Mouse (Mus musculus) hindbrain, postnatal 0 days (tissue): Measurements from ENCODE around the gene Ccnjl. TPM values are rescaled to one million over a fixed set of nuclear protein-coding genes. Genes with fewer than 3 reads are reported as not detected.
A peak's percentile ranks its signal among the peaks of the same experiment; 100 is the strongest.

Experiments
- ATAC-seq: fragments of 200-750 bp; cut with Nextera tagmentation; 2 replicates; pipeline ENCODE4 v1.8.0; 2017; ENCODE audit warnings: mild to moderate bottlenecking, moderate TSS enrichment, moderate library complexity
- DNase-seq: peaks from one replicate; pipeline ENCODE4 v3.0.0-alpha.2; 2015; ENCODE audit warnings: low spot score
- H3K27ac ChIP-seq: fragments of 300-500 bp; sonication (generic); 2 replicates; pipeline ENCODE4 v1.5.1; 2014; ENCODE audit warnings: mild to moderate bottlenecking
- H3K27me3 ChIP-seq: fragments of 300-500 bp; sonication (generic); 2 replicates; pipeline ENCODE4 v1.6.1; 2014; ENCODE audit warnings: low read length, mixed read lengths; ENCODE audit not compliant: insufficient read depth
- H3K36me3 ChIP-seq: fragments of 300-500 bp; sonication (generic); 2 replicates; pipeline ENCODE4 v1.6.1; 2014; ENCODE audit warnings: low read length, mixed read lengths; ENCODE audit not compliant: insufficient read depth
- H3K4me1 ChIP-seq: fragments of 300-500 bp; sonication (generic); 2 replicates; pipeline ENCODE4 v1.6.1; 2014; ENCODE audit warnings: antibody characterized with exemption, low read length, mixed read lengths; ENCODE audit not compliant: insufficient read depth
- H3K4me2 ChIP-seq: fragments of 300-500 bp; sonication (generic); 2 replicates; pipeline ENCODE4 v1.6.1; 2014; ENCODE audit warnings: low read depth, mild to moderate bottlenecking, low read length, moderate library complexity, mixed read lengths
- H3K4me3 ChIP-seq: fragments of 300-500 bp; sonication (generic); 2 replicates; pipeline ENCODE4 v1.5.1; 2014; ENCODE audit warnings: low read length
- H3K9ac ChIP-seq: fragments of 300-500 bp; sonication (generic); replicated peaks from 2 replicates; pipeline ENCODE4 v1.6.1; 2014; ENCODE audit warnings: mild to moderate bottlenecking, low read length, moderate library complexity, mixed read lengths
- H3K9me3 ChIP-seq: fragments of 300-500 bp; sonication (generic); 2 replicates; pipeline ENCODE4 v1.6.1; 2016; ENCODE audit warnings: low read length, mixed read lengths
- CTCF ChIP-seq: IDR thresholded peaks from 2 replicates; pipeline ENCODE4 v1.5.1; 2016; ENCODE audit warnings: antibody characterized with exemption, control low read depth, low read depth
- WGBS: fragments of 180-500 bp; shearing (Covaris S2); extraction: QIAGEN DNeasy Blood & Tissue Kit; methylation state at CpG from one replicate; pipeline ENCODE4 v1.1.7; 2014; 5-methylcytosine and 5-hydroxymethylcytosine counted together
- polyA plus RNA-seq: library from polyadenylated mRNA; unstranded; fragments of >200 nt; fragmentation: Nextera tagmentation; extraction: Ambion mirVana; gene quantifications from 2 replicates; pipeline ENCODE4 v1.2.1, GENCODE M21; 2015
- total RNA-seq: library from RNA; depleted of rRNA; stranded (reverse); fragments of >200 nt; gene quantifications from 2 replicates; pipeline ENCODE4 v1.2.3, GENCODE M21; 2014

The Ccnjl gene
- total and polyA plus RNA-seq, 2 experiments from 2014 or later, result 2.4 to 5.5 TPM

GRCm38 (mm10) chr11:43565414-43565813 is 36.8 kb downstream of the Ccnjl start:
- 65% methylated on average over 2 of the region's 2 CpGs for WGBS
- Histone ChIP-seq H3K9ac (no peak overlapping the region; the same call in 1 of the 2 replicates), H3K9me3 (no peaks in the 10 kb centered on the region), H3K4me2 (no peak overlapping the region), H3K4me1 (peaks cover 9% of the 10 kb centered on the region; the same call in 1 of the 2 replicates), H3K27ac (no peak overlapping the region), H3K4me3 (no peak overlapping the region), H3K36me3 (no peaks in the 10 kb centered on the region), H3K27me3 (no peaks in the 10 kb centered on the region)
- ATAC-seq (no peak), DNase-seq (no peak)
- no peak for TF ChIP-seq CTCF

GRCm38 (mm10) chr11:43565852-43566251 is 37.3 kb downstream of the Ccnjl start:
- Histone ChIP-seq H3K4me1 (peaks cover 9% of the 10 kb centered on the region; the same call in 1 of the 2 replicates), H3K9ac (no peak overlapping the region; the same call in 1 of the 2 replicates), H3K36me3 (no peaks in the 10 kb centered on the region), H3K27me3 (no peaks in the 10 kb centered on the region), H3K9me3 (no peaks in the 10 kb centered on the region), H3K27ac (no peak overlapping the region), H3K4me2 (no peak overlapping the region), H3K4me3 (no peak overlapping the region)
- DNase-seq, result no peak
- 21% methylated on average over 8 of the region's 8 CpGs for WGBS
- TF ChIP-seq CTCF, result no peak
- no peak for ATAC-seq

GRCm38 (mm10) chr11:43566696-43567095 is 38.1 kb downstream of the Ccnjl start:
- 48% methylated on average over 5 of the region's 5 CpGs for WGBS

GRCm38 (mm10) chr11:43568263-43568662 is 39.7 kb downstream of the Ccnjl start:
- no peak for ATAC-seq
- no peaks in the 10 kb centered on the region for H3K36me3 ChIP-seq
- no peak for DNase-seq
- WGBS, result 69% methylated on average over 5 of the region's 5 CpGs
- peak; percentile 72 for TF ChIP-seq CTCF
- no peaks in the 10 kb centered on the region for H3K27me3 ChIP-seq
- H3K4me1 ChIP-seq, result peaks cover 9% of the 10 kb centered on the region; the same call in 1 of the 2 replicates
- H3K4me2 ChIP-seq, result no peak overlapping the region
- H3K4me3 ChIP-seq, result no peak overlapping the region
- no peak overlapping the region for H3K9ac ChIP-seq
- no peaks in the 10 kb centered on the region for H3K9me3 ChIP-seq
- no peak overlapping the region for H3K27ac ChIP-seq

More at GRCm38 (mm10) chr11:43566696-43567095, 38.1 kb downstream of the Ccnjl start:
- no peak overlapping the region for H3K4me2 ChIP-seq
- no peak for TF ChIP-seq CTCF
- no peaks in the 10 kb centered on the region for H3K27me3 ChIP-seq
- H3K4me1 ChIP-seq, result peaks cover 9% of the 10 kb centered on the region; the same call in 1 of the 2 replicates
- DNase-seq (no peak), ATAC-seq (no peak)
- no peak overlapping the region for H3K9ac ChIP-seq
- H3K27ac ChIP-seq, result no peak overlapping the region
- H3K4me3 ChIP-seq, result no peak overlapping the region
- no peaks in the 10 kb centered on the region for H3K36me3 ChIP-seq
- no peaks in the 10 kb centered on the region for H3K9me3 ChIP-seq

- no peak for ATAC-seq
- H3K9me3 ChIP-seq, result no peaks in the 10 kb centered on the region
- TF ChIP-seq CTCF, result no peak
- no peak for DNase-seq
- H3K4me1 ChIP-seq, result peaks cover 9% of the 10 kb centered on the region; the same call in 1 of the 2 replicates
- no peak overlapping the region for H3K4me3 ChIP-seq
- no peaks in the 10 kb centered on the region for H3K27me3 ChIP-seq
- no peak overlapping the region for H3K4me2 ChIP-seq
- H3K27ac ChIP-seq, result peak overlapping the region; percentile 56; the same call in 1 of the 2 replicates
- WGBS, result 65% methylated on average over 5 of the region's 5 CpGs
- H3K9ac ChIP-seq, result no peak overlapping the region
- H3K36me3 ChIP-seq, result no peaks in the 10 kb centered on the region
These were observed 40.6 kb downstream of the Ccnjl start for GRCm38 (mm10) chr11:43569188-43569587.

- H3K4me1 ChIP-seq, result peaks cover 9% of the 10 kb centered on the region; the same call in 1 of the 2 replicates
- ATAC-seq (peak; percentile 58), DNase-seq (peak; percentile 51)
- no peak overlapping the region for H3K4me3 ChIP-seq
- no peaks in the 10 kb centered on the region for H3K36me3 ChIP-seq
- 50% methylated on average over 11 of the region's 11 CpGs for WGBS
- no peaks in the 10 kb centered on the region for H3K27me3 ChIP-seq
- H3K9me3 ChIP-seq, result no peaks in the 10 kb centered on the region
- H3K9ac ChIP-seq, result no peak overlapping the region
- TF ChIP-seq CTCF, result no peak
- H3K27ac ChIP-seq, result peak overlapping the region; percentile 56; the same call in 1 of the 2 replicates
- no peak overlapping the region for H3K4me2 ChIP-seq
These were observed 41.0 kb downstream of the Ccnjl start for GRCm38 (mm10) chr11:43569595-43569994.

GRCm38 (mm10) chr11:43575061-43575375 is 46.4 kb downstream of the Ccnjl start:
- no peaks in the 10 kb centered on the region for H3K9me3 ChIP-seq
- 0 out of 2 replicates have a peak, but pooled peaks cover 6% of the 10 kb centered on the region for H3K4me1 ChIP-seq
- 21% methylated on average over 3 of the region's 3 CpGs for WGBS
- DNase-seq (no peak), ATAC-seq (no peak)
- no peak overlapping the region for H3K9ac ChIP-seq
- H3K4me2 ChIP-seq, result no peak overlapping the region
- H3K27me3 ChIP-seq, result no peaks in the 10 kb centered on the region
- H3K4me3 ChIP-seq, result no peak overlapping the region
- H3K36me3 ChIP-seq, result no peaks in the 10 kb centered on the region; the same call in 1 of the 2 replicates
- TF ChIP-seq CTCF, result no peak
- peak overlapping the region; percentile 12 for H3K27ac ChIP-seq
